Mouse (Mus musculus) myocyte (in vitro differentiated cells): ENCODE data around the gene Ccdc28a.

Source experiments
- E2F4 ChIP-seq: IDR thresholded peaks from one replicate; pipeline ENCODE4 v1.6.1; 2011; ENCODE audit warnings: mild to moderate bottlenecking, control low read depth, moderate library complexity; ENCODE audit not compliant: insufficient read depth
- TCF12 ChIP-seq: IDR thresholded peaks from one replicate; pipeline ENCODE4 v1.6.1; 2011; ENCODE audit warnings: mild to moderate bottlenecking, control low read depth; ENCODE audit not compliant: poor library complexity, insufficient read depth, severe bottlenecking

GRCm38 (mm10) chr10:18214124-18214523 is 20.7 kb downstream of the Ccdc28a start:
- TF ChIP-seq E2F4 (no peak), TCF12 (no peak)
